Mouse (Mus musculus) liver, embryonic 16.5 days (tissue): ENCODE results near the gene Stim1. TPM values are rescaled to one million over a fixed set of nuclear protein-coding genes. Genes with fewer than 3 reads are reported as not detected.
"Not testable (repeated sequence)": the region's sequence is repeated elsewhere in the genome, so short reads cannot be mapped to it uniquely, and the experiment has no call there.

ENCODE experiments used
- ATAC-seq: fragments of 200-750 bp; cut with Nextera tagmentation; 2 replicates; pipeline ENCODE4 v1.8.0; 2017; ENCODE audit warnings: low read depth, mild to moderate bottlenecking, moderate number of reproducible peaks, moderate library complexity
- H3K27ac ChIP-seq: fragments of 300-500 bp; sonication (generic); 2 replicates; pipeline ENCODE4 v1.5.1; 2014; ENCODE audit warnings: mild to moderate bottlenecking, low read length
- H3K27me3 ChIP-seq: fragments of 300-500 bp; sonication (generic); 2 replicates; pipeline ENCODE4 v1.6.1; 2014; ENCODE audit warnings: low read depth, low read length, mixed read lengths; ENCODE audit not compliant: control insufficient read depth, insufficient read depth
- H3K36me3 ChIP-seq: fragments of 300-500 bp; sonication (generic); 2 replicates; pipeline ENCODE4 v1.6.1; 2014; ENCODE audit warnings: mild to moderate bottlenecking; ENCODE audit not compliant: control insufficient read depth, insufficient read depth
- H3K4me1 ChIP-seq: fragments of 300-500 bp; sonication (generic); 2 replicates; pipeline ENCODE4 v1.6.1; 2014; ENCODE audit warnings: low read depth, low read length, mixed read lengths; ENCODE audit not compliant: control insufficient read depth
- H3K4me2 ChIP-seq: fragments of 300-500 bp; sonication (generic); 2 replicates; pipeline ENCODE4 v1.6.1; 2014; ENCODE audit warnings: low read depth, low read length, mixed read lengths
- H3K4me3 ChIP-seq: fragments of 300-500 bp; sonication (generic); 2 replicates; pipeline ENCODE4 v1.5.1; 2014; ENCODE audit warnings: low read depth, mild to moderate bottlenecking, low read length
- H3K9ac ChIP-seq: fragments of 300-500 bp; sonication (generic); 2 replicates; pipeline ENCODE4 v1.6.1; 2014; ENCODE audit warnings: low read depth, low read length
- H3K9me3 ChIP-seq: fragments of 300-500 bp; sonication (generic); replicated peaks from 2 replicates; pipeline ENCODE4 v1.6.1; 2016; ENCODE audit warnings: low read length; ENCODE audit not compliant: control insufficient read depth
- WGBS: fragments of 180-500 bp; shearing (Covaris S2); extraction: QIAGEN DNeasy Blood & Tissue Kit; methylation state at CpG from one replicate; pipeline ENCODE4 v1.1.7; 2014; ENCODE audit not compliant: insufficient replicate concordance; 5-methylcytosine and 5-hydroxymethylcytosine counted together
- polyA plus RNA-seq: library from polyadenylated mRNA; unstranded; fragments of >200 nt; fragmentation: Nextera tagmentation; extraction: Ambion mirVana; gene quantifications from 2 replicates; pipeline ENCODE4 v1.2.1, GENCODE M21; 2015

The Stim1 gene
- polyA plus RNA-seq, 1 experiment from 2014 or later, result 16.2 TPM

GRCm38 (mm10) chr7:102258189-102258588 lies 9.4 kb upstream of the Stim1 start:
- WGBS, result 19% methylated on average over 4 of the region's 4 CpGs
- H3K27ac ChIP-seq, result no peak overlapping the region
- no peak overlapping the region for H3K4me3 ChIP-seq
- peaks cover 11% of the 10 kb centered on the region; the same call in 1 of the 2 replicates for H3K4me1 ChIP-seq
- no peaks in the 10 kb centered on the region for H3K36me3 ChIP-seq
- H3K9me3 ChIP-seq, result no peaks in the 10 kb centered on the region
- H3K27me3 ChIP-seq, result no peaks in the 10 kb centered on the region
- no peak overlapping the region for H3K9ac ChIP-seq
- peak; percentile 60 for ATAC-seq
- no peak overlapping the region for H3K4me2 ChIP-seq

- no peaks in the 10 kb centered on the region for H3K36me3 ChIP-seq
- H3K27me3 ChIP-seq, result no peaks in the 10 kb centered on the region
- H3K27ac ChIP-seq, result no peak overlapping the region
- no peak overlapping the region for H3K4me3 ChIP-seq
- no peak overlapping the region for H3K9ac ChIP-seq
- no peaks in the 10 kb centered on the region for H3K9me3 ChIP-seq
- H3K4me1 ChIP-seq, result peaks cover 9% of the 10 kb centered on the region; the same call in 1 of the 2 replicates
- no peak overlapping the region for H3K4me2 ChIP-seq
- ATAC-seq, result no peak
- 48% methylated on average over 3 of the region's 3 CpGs for WGBS
Measured at GRCm38 (mm10) chr7:102258753-102259152, 8.9 kb upstream of the Stim1 start.

GRCm38 (mm10) chr7:102259716-102260479 lies 7.7 kb upstream of the Stim1 start:
- ATAC-seq, result no peak
- Histone ChIP-seq H3K9ac (no peak overlapping the region), H3K27ac (no peak overlapping the region), H3K4me2 (no peak overlapping the region), H3K36me3 (no peaks in the 10 kb centered on the region), H3K4me1 (peaks cover 5% of the 10 kb centered on the region; the same call in 1 of the 2 replicates), H3K4me3 (no peak overlapping the region), H3K27me3 (no peaks in the 10 kb centered on the region), H3K9me3 (no peaks in the 10 kb centered on the region)
- 66% methylated on average over 10 of the region's 10 CpGs for WGBS

- 71% methylated on average over 1 of the region's 1 CpGs for WGBS
- H3K4me3 ChIP-seq, result no peak overlapping the region
- H3K9ac ChIP-seq, result no peak overlapping the region
- no peak overlapping the region for H3K4me2 ChIP-seq
- no peak for ATAC-seq
- H3K27ac ChIP-seq, result no peak overlapping the region
- no peaks in the 10 kb centered on the region for H3K36me3 ChIP-seq
- H3K4me1 ChIP-seq, result peaks cover 5% of the 10 kb centered on the region; the same call in 1 of the 2 replicates
- H3K27me3 ChIP-seq, result no peaks in the 10 kb centered on the region
- H3K9me3 ChIP-seq, result no peaks in the 10 kb centered on the region
Measured at GRCm38 (mm10) chr7:102260518-102260917, 7.1 kb upstream of the Stim1 start.

DNA sequence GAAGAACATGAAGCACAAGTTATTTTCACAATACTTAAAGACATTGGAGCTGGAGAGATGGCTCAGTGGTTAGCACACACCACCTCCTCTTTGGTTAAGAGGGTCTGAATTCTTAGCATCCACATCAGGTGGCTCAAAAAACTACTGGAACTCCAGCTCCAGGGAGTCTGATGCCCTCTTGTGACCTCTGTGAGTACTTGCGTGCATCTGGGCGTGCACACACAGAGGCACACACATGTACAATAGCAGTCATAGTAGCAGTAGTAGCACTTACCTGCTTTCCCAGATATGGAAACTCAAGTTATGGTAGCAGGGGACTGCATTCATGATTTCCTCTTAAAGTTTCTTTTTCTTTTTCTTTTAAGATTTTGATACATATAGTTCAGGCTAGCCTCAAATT lies 4.6 kb upstream of the Stim1 start:
- H3K4me3 ChIP-seq, result no peak overlapping the region
- H3K4me1 ChIP-seq, result peaks cover 16% of the 10 kb centered on the region
- no peaks in the 10 kb centered on the region for H3K36me3 ChIP-seq
- 80% methylated on average over 2 of the region's 2 CpGs for WGBS
- no peaks in the 10 kb centered on the region for H3K27me3 ChIP-seq
- no peak overlapping the region for H3K27ac ChIP-seq
- no peak for ATAC-seq
- no peaks in the 10 kb centered on the region for H3K9me3 ChIP-seq
- no peak overlapping the region for H3K4me2 ChIP-seq
- H3K9ac ChIP-seq, result no peak overlapping the region

DNA sequence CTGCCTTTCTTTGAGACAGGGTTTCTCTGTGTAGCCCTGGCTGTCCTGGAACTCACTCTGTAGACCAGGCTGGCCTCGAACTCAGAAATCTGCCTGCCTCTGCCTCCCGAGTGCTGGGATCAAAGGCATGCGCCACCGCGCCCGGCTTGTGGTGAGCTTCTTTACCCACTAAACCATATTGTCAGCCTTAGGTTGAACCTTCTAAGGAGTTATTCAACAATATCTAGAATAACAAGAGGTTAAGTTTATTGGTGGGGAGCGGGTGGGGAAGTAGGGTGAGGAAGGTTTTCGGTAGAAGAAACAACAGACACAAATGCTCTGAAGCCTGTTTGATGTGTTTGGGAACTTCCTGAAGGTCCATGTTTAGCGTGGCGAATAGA lies 1.6 kb upstream of the Stim1 start:
- Histone ChIP-seq H3K4me1 (peaks cover 31% of the 10 kb centered on the region), H3K9ac (peak overlapping the region; percentile 87; the same call in 1 of the 2 replicates), H3K4me3 (peak overlapping the region; percentile 90), H3K4me2 (peak overlapping the region; percentile 92), H3K27ac (peak overlapping the region; percentile 94)
- H3K36me3 ChIP-seq, H3K27me3 ChIP-seq, H3K9me3 ChIP-seq, ATAC-seq: not testable (repeated sequence)
- 54% methylated on average over 10 of the region's 10 CpGs for WGBS

DNA sequence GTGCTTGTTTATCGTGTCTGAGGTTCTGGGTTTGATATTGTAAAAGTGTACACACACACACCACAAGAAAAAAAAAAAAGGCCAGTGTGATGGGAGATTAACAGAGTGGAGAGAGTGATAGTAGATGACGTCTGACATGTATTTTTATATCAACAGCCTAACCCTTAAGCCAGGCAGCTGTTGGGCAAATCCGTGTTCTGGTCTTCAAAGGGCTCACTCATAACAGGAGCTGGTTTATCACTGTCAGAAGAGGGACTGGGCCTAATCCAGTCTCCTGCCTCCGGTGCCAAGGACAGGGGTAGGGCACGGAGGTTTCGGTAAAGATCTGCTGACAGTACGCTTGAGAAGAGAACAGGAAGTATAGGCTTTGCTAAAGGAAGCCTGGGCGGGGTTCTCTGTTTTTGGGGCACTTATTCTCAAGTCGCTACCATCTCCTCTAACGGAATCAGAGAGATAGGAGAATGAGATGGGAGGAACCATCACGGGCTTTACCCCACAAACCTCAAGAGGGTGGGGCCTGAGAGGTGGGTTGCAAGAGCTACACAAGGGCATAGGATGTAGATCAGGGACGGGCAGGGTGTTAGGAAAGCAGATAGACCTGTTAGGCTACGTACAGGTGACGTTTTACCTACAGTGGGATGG lies 1.1 kb upstream of the Stim1 start:
- Histone ChIP-seq H3K36me3 (no peaks in the 10 kb centered on the region), H3K4me1 (peaks cover 34% of the 10 kb centered on the region), H3K4me2 (peak overlapping the region; percentile 92), H3K27ac (peak overlapping the region; percentile 94), H3K9me3 (no peaks in the 10 kb centered on the region), H3K4me3 (peak overlapping the region; percentile 90), H3K9ac (peak overlapping the region; percentile 87), H3K27me3 (no peaks in the 10 kb centered on the region)
- 8% methylated on average over 14 of the region's 14 CpGs for WGBS
- peak; percentile 2; the same call in 1 of the 2 replicates for ATAC-seq

GRCm38 (mm10) chr7:102267113-102267579 lies 460 bp upstream of the Stim1 start:
- peaks cover 39% of the 10 kb centered on the region for H3K4me1 ChIP-seq
- ATAC-seq, result peak; percentile 81

GRCm38 (mm10) chr7:102268395-102268748 lies 766 bp downstream of the Stim1 start:
- Histone ChIP-seq H3K27ac (peak overlapping the region; percentile 75), H3K9me3 (no peaks in the 10 kb centered on the region), H3K9ac (peak overlapping the region; percentile 87), H3K4me3 (peak overlapping the region; percentile 90), H3K27me3 (no peaks in the 10 kb centered on the region), H3K4me1 (peaks cover 46% of the 10 kb centered on the region), H3K4me2 (peak overlapping the region; percentile 92), H3K36me3 (no peaks in the 10 kb centered on the region)
- ATAC-seq, result no peak
- 2% methylated on average over 12 of the region's 12 CpGs for WGBS

More at GRCm38 (mm10) chr7:102267113-102267579, 460 bp upstream of the Stim1 start:
- peak overlapping the region; percentile 92 for H3K4me2 ChIP-seq
- H3K27me3 ChIP-seq, result no peaks in the 10 kb centered on the region
- peak overlapping the region; percentile 90 for H3K4me3 ChIP-seq
- H3K9ac ChIP-seq, result peak overlapping the region; percentile 87
- no peaks in the 10 kb centered on the region for H3K36me3 ChIP-seq
- no peaks in the 10 kb centered on the region for H3K9me3 ChIP-seq
- H3K27ac ChIP-seq, result peak overlapping the region; percentile 94
- under 1% methylated on average over 34 of the region's 34 CpGs for WGBS
